Mouse (Mus musculus) cerebellum, adult 11 months (tissue): ENCODE measurements around the gene Sae1.
A peak's percentile ranks its signal among the peaks of the same experiment; 100 is the strongest.
"Not testable (repeated sequence)": the region's sequence is repeated elsewhere in the genome, so short reads cannot be mapped to it uniquely, and the experiment has no call there.

ENCODE experiments used
- DNase-seq: peaks from one replicate; pipeline ENCODE4 v3.0.0; 2022

Sae1 gene

GRCm38 (mm10) chr7:16402449-16402848 is 14.8 kb upstream of the Sae1 start:
- no peak for DNase-seq

GRCm38 (mm10) chr7:16401991-16402431 is 14.4 kb upstream of the Sae1 start:
- peak; percentile 51 for DNase-seq

GRCm38 (mm10) chr7:16400689-16401611 is 13.3 kb upstream of the Sae1 start, which contains the start of gene Zc3h4:
Gene Zc3h4 (plus strand): TSS chr7:16400910.
- peak; percentile 84 for DNase-seq

- peak; percentile 98 for DNase-seq
These were observed 12.4 kb upstream of the Sae1 start for GRCm38 (mm10) chr7:16399820-16400688.

GRCm38 (mm10) chr7:16399098-16399819 is 11.7 kb upstream of the Sae1 start:
- DNase-seq: peak; percentile 93

- peak; percentile 43 for DNase-seq
These were observed 10.9 kb upstream of the Sae1 start for GRCm38 (mm10) chr7:16398387-16399050.

- DNase-seq: no peak
These were observed 9.9 kb upstream of the Sae1 start for GRCm38 (mm10) chr7:16397465-16397864.

- DNase-seq: peak; percentile 46
These were observed 8.3 kb upstream of the Sae1 start for GRCm38 (mm10) chr7:16395944-16396343.

- DNase-seq: no peak
These were observed 5.3 kb upstream of the Sae1 start for GRCm38 (mm10) chr7:16392923-16393322.

GRCm38 (mm10) chr7:16389942-16390341 is 2.3 kb upstream of the Sae1 start:
- DNase-seq: not testable (repeated sequence)

GRCm38 (mm10) chr7:16376505-16376904 is 11.1 kb downstream of the Sae1 start:
- no peak for DNase-seq

- DNase-seq: no peak
These were observed 12.6 kb downstream of the Sae1 start for GRCm38 (mm10) chr7:16374989-16375388.

GRCm38 (mm10) chr7:16373719-16374118 is 13.9 kb downstream of the Sae1 start:
- DNase-seq: no peak

- DNase-seq: no peak
These were observed 17.0 kb downstream of the Sae1 start for GRCm38 (mm10) chr7:16370596-16370995.

- no peak for DNase-seq
These were observed 18.8 kb downstream of the Sae1 start for GRCm38 (mm10) chr7:16368835-16369234.

GRCm38 (mm10) chr7:16366669-16367068 is 20.9 kb downstream of the Sae1 start:
- DNase-seq: no peak

- DNase-seq: no peak
These were observed 21.4 kb downstream of the Sae1 start for GRCm38 (mm10) chr7:16366133-16366646.

GRCm38 (mm10) chr7:16364901-16365500 is 22.6 kb downstream of the Sae1 start:
- DNase-seq: no peak

- DNase-seq: no peak
These were observed 23.3 kb downstream of the Sae1 start for GRCm38 (mm10) chr7:16364319-16364718.

GRCm38 (mm10) chr7:16357602-16358001 is 30.0 kb downstream of the Sae1 start:
- DNase-seq: no peak

GRCm38 (mm10) chr7:16355854-16356594 is 31.6 kb downstream of the Sae1 start:
- DNase-seq: no peak
